Mouse (Mus musculus) midbrain, embryonic 10.5 days (tissue): Measurements from ENCODE around the gene Aif1. TPM values are rescaled to one million over a fixed set of nuclear protein-coding genes. Genes with fewer than 3 reads are reported as not detected.
A peak's percentile ranks its signal among the peaks of the same experiment; 100 is the strongest.

Experiments used
- DNase-seq: peaks from one replicate; pipeline ENCODE4 v3.0.0-alpha.2; 2017; ENCODE audit warnings: low spot score
- H3K27ac ChIP-seq: fragments of 300-500 bp; sonication (generic); replicated peaks from 2 replicates; pipeline ENCODE4 v1.5.1; 2016; ENCODE audit warnings: mild to moderate bottlenecking
- H3K27me3 ChIP-seq: fragments of 300-500 bp; sonication (generic); 2 replicates; pipeline ENCODE4 v1.6.1; 2016; ENCODE audit warnings: low read depth, mild to moderate bottlenecking; ENCODE audit not compliant: poor library complexity, severe bottlenecking
- H3K36me3 ChIP-seq: fragments of 300-500 bp; sonication (generic); 2 replicates; pipeline ENCODE4 v1.6.1; 2016; ENCODE audit warnings: mild to moderate bottlenecking, moderate library complexity
- H3K4me1 ChIP-seq: fragments of 300-500 bp; sonication (generic); 2 replicates; pipeline ENCODE4 v1.6.1; 2016
- H3K4me3 ChIP-seq: fragments of 300-500 bp; sonication (generic); 2 replicates; pipeline ENCODE4 v1.5.1; 2016; ENCODE audit warnings: mild to moderate bottlenecking, moderate library complexity
- H3K9me3 ChIP-seq: fragments of 300-500 bp; sonication (generic); replicated peaks from 2 replicates; pipeline ENCODE4 v1.6.1; 2016; ENCODE audit warnings: mild to moderate bottlenecking
- WGBS: fragments of 180-500 bp; shearing (Covaris S2); methylation state at CpG from one replicate; pipeline ENCODE4 v1.1.7; 2016; 5-methylcytosine and 5-hydroxymethylcytosine counted together
- polyA plus RNA-seq: library from polyadenylated mRNA; unstranded; fragments of >200 nt; fragmentation: Nextera tagmentation; extraction: Ambion mirVana; gene quantifications from 2 replicates; pipeline ENCODE4 v1.2.1, GENCODE M21; 2016

Gene Aif1
- polyA plus RNA-seq, 1 experiment from 2014 or later, result 4.0 TPM

- DNase-seq, result no peak
- Histone ChIP-seq H3K27ac (0 out of 2 replicates have a peak within 1 kb of the TSS, but pooled peaks have one; percentile 28), H3K36me3 (no peaks in the 10 kb centered on the region), H3K4me1 (peaks cover 23% of the 10 kb centered on the region), H3K27me3 (peaks cover 59% of the 10 kb centered on the region), H3K4me3 (peak within 1 kb of the TSS; percentile 59), H3K9me3 (no peaks in the 10 kb centered on the region)
- WGBS, result 70% methylated on average over 28 of the region's 28 CpGs
Measured at GRCm38 (mm10) chr17:35193881-35194843, 18.3 kb upstream of the Aif1 start, which contains the start of gene Ltb. Ltb (plus strand) TSS chr17:35194439.

GRCm38 (mm10) chr17:35192924-35193323 lies 17.1 kb upstream of the Aif1 start:
- Histone ChIP-seq H3K27me3 (peaks cover 51% of the 10 kb centered on the region), H3K9me3 (no peaks in the 10 kb centered on the region), H3K27ac (no peak overlapping the region), H3K36me3 (no peaks in the 10 kb centered on the region), H3K4me3 (no peak overlapping the region), H3K4me1 (peaks cover 26% of the 10 kb centered on the region)
- DNase-seq, result no peak
- WGBS, result 87% methylated on average over 5 of the region's 5 CpGs

DNA sequence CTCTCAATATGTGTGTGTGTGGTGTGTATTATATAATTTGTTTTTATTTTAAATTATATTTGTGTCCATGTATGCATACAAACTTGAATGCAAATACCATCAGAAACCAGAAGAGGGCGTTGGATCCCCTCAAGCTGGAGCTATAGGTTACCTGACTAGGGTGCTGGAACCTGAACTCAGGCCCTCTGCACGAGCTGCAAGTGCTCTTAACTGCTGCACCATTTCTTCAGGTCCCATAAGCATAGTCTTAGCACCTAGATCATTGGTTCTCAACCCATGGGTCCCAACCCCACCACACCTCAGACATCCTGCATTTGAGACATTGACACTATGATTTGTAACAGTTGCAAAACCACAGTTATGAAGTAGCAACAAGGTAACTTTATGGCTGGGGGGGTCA lies 15.9 kb upstream of the Aif1 start:
- WGBS, result 61% methylated on average over 2 of the region's 2 CpGs

DNA sequence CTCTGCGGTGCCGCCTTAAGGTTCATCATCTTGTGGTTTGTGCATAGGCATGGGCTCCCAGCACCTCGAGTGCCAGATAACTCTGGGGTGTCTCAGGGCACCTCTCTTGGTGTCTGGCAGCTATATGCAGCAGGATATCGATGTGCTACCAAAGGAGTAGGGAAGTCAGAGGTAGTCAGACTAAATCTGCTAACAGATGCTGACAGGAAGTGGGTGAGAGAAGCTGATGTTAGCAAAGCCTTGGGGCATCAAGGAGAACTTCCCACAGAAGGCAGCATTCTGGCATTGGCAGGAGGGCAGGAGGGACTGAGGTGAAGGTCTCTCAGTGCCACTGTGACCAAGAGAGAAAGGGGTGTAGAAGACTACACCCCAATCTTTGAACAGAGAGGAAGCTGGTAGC lies 14.2 kb upstream of the Aif1 start:
- no peak overlapping the region for H3K27ac ChIP-seq
- 68% methylated on average over 4 of the region's 4 CpGs for WGBS
- DNase-seq, result no peak
- H3K9me3 ChIP-seq, result no peaks in the 10 kb centered on the region
- peaks cover 23% of the 10 kb centered on the region for H3K27me3 ChIP-seq
- H3K36me3 ChIP-seq, result no peaks in the 10 kb centered on the region
- H3K4me1 ChIP-seq, result peaks cover 31% of the 10 kb centered on the region
- H3K4me3 ChIP-seq, result no peak overlapping the region

More for the DNA sequence above, 15.9 kb upstream of the Aif1 start:
- Histone ChIP-seq H3K36me3 (no peaks in the 10 kb centered on the region), H3K27ac (no peak overlapping the region), H3K4me3 (no peak overlapping the region), H3K27me3 (peaks cover 39% of the 10 kb centered on the region), H3K4me1 (peaks cover 28% of the 10 kb centered on the region), H3K9me3 (no peaks in the 10 kb centered on the region)
- DNase-seq, result no peak

- H3K27me3 ChIP-seq, result peaks cover 14% of the 10 kb centered on the region
- H3K9me3 ChIP-seq, result no peaks in the 10 kb centered on the region
- no peak overlapping the region for H3K27ac ChIP-seq
- no peak overlapping the region for H3K4me3 ChIP-seq
- no peaks in the 10 kb centered on the region for H3K36me3 ChIP-seq
- DNase-seq, result no peak
- WGBS, result 79% methylated on average over 1 of the region's 1 CpGs
- H3K4me1 ChIP-seq, result peaks cover 22% of the 10 kb centered on the region
Measured at GRCm38 (mm10) chr17:35189186-35189585, 13.3 kb upstream of the Aif1 start.

DNA sequence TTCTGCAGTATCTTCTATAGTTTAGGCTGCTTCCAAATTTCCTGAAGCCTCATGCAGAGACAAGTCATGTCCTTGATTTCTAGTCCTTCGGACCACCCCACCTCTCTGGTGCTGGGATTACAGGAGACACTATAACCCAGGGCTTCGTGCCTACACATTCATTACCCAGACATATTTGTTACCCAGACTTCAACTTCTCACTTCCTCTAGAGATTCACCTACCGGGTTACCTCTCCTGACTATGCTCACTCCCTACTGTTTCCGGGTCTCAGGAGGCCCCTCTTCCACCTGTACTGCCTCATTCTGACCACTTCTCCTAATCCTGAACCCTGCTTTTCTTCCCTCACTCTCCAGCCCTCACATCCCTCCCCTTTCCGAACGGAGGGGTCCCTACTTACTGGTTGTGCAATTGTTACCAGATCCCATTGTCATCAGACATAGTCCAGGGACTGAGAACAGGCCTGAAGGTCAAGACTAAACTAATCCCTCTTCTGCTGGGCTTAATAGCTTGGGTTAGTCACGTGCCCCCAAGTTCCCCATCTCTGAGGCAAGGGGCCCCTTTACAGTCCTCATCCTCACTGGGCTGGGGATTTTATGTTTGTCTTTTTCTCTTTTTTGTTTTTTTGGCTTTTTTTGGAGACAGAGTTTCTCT lies 12.2 kb upstream of the Aif1 start, which contains the start of gene Lst1:
Lst1 (minus strand) TSS at position 481 of the 652 bp plus-strand sequence.
- no peaks in the 10 kb centered on the region for H3K36me3 ChIP-seq
- peaks cover 21% of the 10 kb centered on the region for H3K4me1 ChIP-seq
- DNase-seq, result no peak
- 70% methylated on average over 7 of the region's 7 CpGs for WGBS
- H3K27ac ChIP-seq, result no peak within 1 kb of the TSS
- no peaks in the 10 kb centered on the region for H3K9me3 ChIP-seq
- no peak within 1 kb of the TSS for H3K4me3 ChIP-seq
- H3K27me3 ChIP-seq, result 0 out of 2 replicates have a peak, but pooled peaks cover 3% of the 10 kb centered on the region

GRCm38 (mm10) chr17:35187345-35187744 lies 11.5 kb upstream of the Aif1 start:
- Histone ChIP-seq H3K27ac (no peak overlapping the region), H3K4me1 (peaks cover 21% of the 10 kb centered on the region), H3K36me3 (no peaks in the 10 kb centered on the region), H3K4me3 (no peak overlapping the region), H3K27me3 (no peaks in the 10 kb centered on the region), H3K9me3 (no peaks in the 10 kb centered on the region)
- DNase-seq, result no peak
- WGBS, result 79% methylated on average over 4 of the region's 4 CpGs

GRCm38 (mm10) chr17:35186681-35187080 lies 10.8 kb upstream of the Aif1 start:
- peak overlapping the region; percentile 83 for H3K27ac ChIP-seq
- H3K9me3 ChIP-seq, result no peaks in the 10 kb centered on the region
- peaks cover 21% of the 10 kb centered on the region for H3K4me1 ChIP-seq
- WGBS, result 2% methylated on average over 4 of the region's 4 CpGs
- H3K36me3 ChIP-seq, result no peaks in the 10 kb centered on the region
- H3K4me3 ChIP-seq, result peak overlapping the region; percentile 59
- no peaks in the 10 kb centered on the region for H3K27me3 ChIP-seq
- DNase-seq, result peak; percentile 53

DNA sequence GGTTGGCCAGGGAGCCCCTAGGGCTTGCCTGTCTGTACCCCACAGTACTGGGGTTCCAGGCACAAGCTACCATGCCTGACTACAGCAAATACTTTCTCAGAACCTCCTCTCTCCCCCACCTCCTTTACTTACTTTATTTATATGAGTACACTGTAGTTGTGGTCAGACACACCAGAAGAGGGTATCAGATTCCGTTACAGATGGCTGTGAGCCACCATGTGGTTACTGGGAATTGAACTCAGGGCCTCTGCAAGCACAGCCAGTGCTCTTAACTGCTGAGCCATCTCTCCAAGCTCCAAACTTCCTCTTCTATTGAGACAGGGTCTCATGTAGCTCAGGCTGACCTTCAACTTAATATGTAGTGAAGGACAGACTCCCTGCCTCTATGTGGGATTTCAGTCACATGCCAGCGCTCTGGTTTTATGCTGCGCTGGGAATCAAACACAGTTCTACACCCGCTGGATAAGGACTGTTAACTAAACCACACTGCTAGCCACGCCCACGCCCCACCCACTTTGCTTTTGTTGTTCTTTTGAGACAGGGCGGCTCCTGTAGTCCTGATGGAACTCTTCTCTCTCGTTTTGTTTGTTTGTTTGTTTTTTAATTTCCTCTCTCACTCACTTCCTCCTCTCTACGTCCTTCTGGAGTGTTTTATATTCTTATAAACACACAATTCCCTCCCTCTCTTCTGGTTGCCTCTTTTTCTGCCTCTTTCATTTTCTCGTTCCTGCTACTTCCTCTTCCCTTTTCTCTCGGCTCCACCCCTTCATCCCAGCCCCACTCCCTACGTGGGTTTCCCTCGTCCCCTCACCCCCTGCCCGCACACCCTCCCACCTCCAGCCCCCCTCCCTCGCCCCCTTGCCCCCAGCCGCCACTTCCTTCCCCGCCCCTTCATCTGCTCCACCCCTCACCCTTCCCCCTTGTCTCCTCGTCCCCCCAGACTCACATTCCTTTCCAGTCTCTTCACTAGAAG lies 10.1 kb upstream of the Aif1 start:
- H3K27me3 ChIP-seq, result no peaks in the 10 kb centered on the region
- 3% methylated on average over 18 of the region's 18 CpGs for whole genome bisulfite sequencing
- peak overlapping the region; percentile 59 for H3K4me3 ChIP-seq
- peak; percentile 59 for DNase-seq
- H3K9me3 ChIP-seq, result no peaks in the 10 kb centered on the region
- H3K36me3 ChIP-seq, result no peaks in the 10 kb centered on the region
- peaks cover 21% of the 10 kb centered on the region for H3K4me1 ChIP-seq
- H3K27ac ChIP-seq, result peak overlapping the region; percentile 83

GRCm38 (mm10) chr17:35180093-35180492 lies 4.2 kb upstream of the Aif1 start:
- no peak for DNase-seq
- 89% methylated on average over 5 of the region's 5 CpGs for WGBS
- Histone ChIP-seq H3K27ac (no peak overlapping the region), H3K36me3 (no peaks in the 10 kb centered on the region), H3K27me3 (no peaks in the 10 kb centered on the region), H3K9me3 (no peaks in the 10 kb centered on the region), H3K4me3 (no peak overlapping the region), H3K4me1 (peaks cover 5% of the 10 kb centered on the region; the same call in 1 of the 2 replicates)

GRCm38 (mm10) chr17:35178528-35178927 lies 2.7 kb upstream of the Aif1 start:
- H3K27ac ChIP-seq, result no peak overlapping the region
- 14% methylated on average over 5 of the region's 5 CpGs for WGBS
- H3K9me3 ChIP-seq, result no peaks in the 10 kb centered on the region
- H3K4me3 ChIP-seq, result no peak overlapping the region
- H3K4me1 ChIP-seq, result peaks cover 5% of the 10 kb centered on the region; the same call in 1 of the 2 replicates
- no peaks in the 10 kb centered on the region for H3K36me3 ChIP-seq
- H3K27me3 ChIP-seq, result no peaks in the 10 kb centered on the region
- peak; percentile 72 for DNase-seq

DNA sequence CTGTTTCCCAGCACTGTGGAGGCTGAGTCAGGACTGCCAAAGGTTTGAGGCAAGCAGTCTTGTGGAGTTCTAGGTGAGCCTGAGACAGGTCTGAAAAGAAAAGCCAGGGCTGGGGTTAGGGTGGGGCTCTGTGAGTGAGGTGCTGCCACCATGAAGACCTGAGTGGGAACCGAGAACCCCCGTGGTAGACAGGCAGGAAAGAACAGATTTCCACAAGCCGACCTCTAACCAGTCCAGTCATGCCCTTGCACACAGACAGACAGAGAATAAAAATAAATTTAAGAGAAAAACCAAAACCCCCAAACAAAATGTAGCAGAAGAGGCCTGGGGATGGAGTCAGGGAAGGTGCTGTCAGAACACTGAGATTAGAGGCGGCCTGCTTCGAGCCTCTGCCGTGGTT lies 486 bp downstream of the Aif1 start:
- Histone ChIP-seq H3K4me3 (no peak overlapping the region), H3K27me3 (no peaks in the 10 kb centered on the region), H3K27ac (no peak overlapping the region), H3K4me1 (peaks cover 5% of the 10 kb centered on the region; the same call in 1 of the 2 replicates), H3K36me3 (no peaks in the 10 kb centered on the region), H3K9me3 (no peaks in the 10 kb centered on the region)
- DNase-seq, result no peak
- WGBS, result 65% methylated on average over 6 of the region's 6 CpGs
